Mouse (Mus musculus) heart, embryonic 16.5 days (tissue): ENCODE measurements around the gene Aebp2. TPM values are rescaled to one million over a fixed set of nuclear protein-coding genes. Genes with fewer than 3 reads are reported as not detected.
"Not testable (repeated sequence)": the region's sequence is repeated elsewhere in the genome, so short reads cannot be mapped to it uniquely, and the experiment has no call there.

Experiments
- ATAC-seq: fragments of 200-750 bp; cut with Nextera tagmentation; replicated peaks from 2 replicates; pipeline ENCODE4 v1.8.0; 2017; ENCODE audit warnings: moderate number of reproducible peaks; ENCODE audit not compliant: insufficient read depth, low FRiP score; ENCODE audit errors: extremely low read depth
- H3K27ac ChIP-seq: fragments of 300-500 bp; sonication (generic); 2 replicates; pipeline ENCODE4 v1.5.1; 2014; ENCODE audit warnings: mild to moderate bottlenecking, low read length, control low read depth, moderate library complexity
- H3K27me3 ChIP-seq: fragments of 300-500 bp; sonication (generic); 2 replicates; pipeline ENCODE4 v1.6.1; 2014; ENCODE audit warnings: low read length, mixed read lengths; ENCODE audit not compliant: control insufficient read depth, insufficient read depth
- H3K36me3 ChIP-seq: fragments of 300-500 bp; sonication (generic); 2 replicates; pipeline ENCODE4 v1.6.1; 2014; ENCODE audit not compliant: control insufficient read depth, insufficient read depth
- H3K4me1 ChIP-seq: fragments of 300-500 bp; sonication (generic); 2 replicates; pipeline ENCODE4 v1.6.1; 2014; ENCODE audit warnings: low read length, mixed read lengths; ENCODE audit not compliant: control insufficient read depth, insufficient read depth
- H3K4me2 ChIP-seq: fragments of 300-500 bp; sonication (generic); 2 replicates; pipeline ENCODE4 v1.6.1; 2014; ENCODE audit warnings: low read depth, mild to moderate bottlenecking, control low read depth, low read length
- H3K4me3 ChIP-seq: fragments of 300-500 bp; sonication (generic); 2 replicates; pipeline ENCODE4 v1.5.1; 2014; ENCODE audit warnings: mild to moderate bottlenecking, control low read depth, low read length
- H3K9ac ChIP-seq: fragments of 300-500 bp; sonication (generic); 2 replicates; pipeline ENCODE4 v1.6.1; 2014; ENCODE audit warnings: low read length, control low read depth
- H3K9me3 ChIP-seq: fragments of 300-500 bp; sonication (generic); replicated peaks from 2 replicates; pipeline ENCODE4 v1.6.1; 2016; ENCODE audit warnings: low read length; ENCODE audit not compliant: control insufficient read depth
- WGBS: fragments of 180-500 bp; shearing (Covaris S2); extraction: QIAGEN DNeasy Blood & Tissue Kit; methylation state at CpG from one replicate; pipeline ENCODE4 v1.1.7; 2014; 5-methylcytosine and 5-hydroxymethylcytosine counted together
- polyA plus RNA-seq: library from polyadenylated mRNA; unstranded; fragments of >200 nt; fragmentation: Nextera tagmentation; extraction: Ambion mirVana; gene quantifications from 2 replicates; pipeline ENCODE4 v1.2.1, GENCODE M21; 2015

Aebp2 gene
- polyA plus RNA-seq, 1 experiment from 2014 or later: 9.0 TPM

DNA sequence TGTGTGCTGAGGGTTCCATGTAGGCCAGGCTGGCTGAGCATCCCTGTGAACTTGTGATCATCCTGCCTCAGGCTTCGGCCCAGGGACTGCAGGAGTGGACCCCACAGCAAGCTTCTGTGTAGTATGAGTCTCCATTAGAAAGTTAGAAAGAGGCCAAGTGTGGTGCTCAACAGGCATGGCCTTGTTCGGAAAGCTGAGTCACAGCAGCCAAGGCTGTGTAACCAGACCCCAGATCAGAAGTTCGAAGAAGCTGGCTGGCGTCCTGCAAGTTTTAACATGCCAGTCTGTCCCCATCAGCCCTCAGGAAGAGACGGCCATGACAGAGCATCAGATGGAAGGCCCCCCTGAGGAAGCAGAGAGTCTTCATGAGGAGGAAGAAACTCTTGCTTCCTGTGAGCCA lies 31.1 kb upstream of the Aebp2 start:
- WGBS: 86% methylated on average over 5 of the region's 5 CpGs
- peaks cover 47% of the 10 kb centered on the region for H3K36me3 ChIP-seq
- H3K4me3 ChIP-seq: no peak overlapping the region

DNA sequence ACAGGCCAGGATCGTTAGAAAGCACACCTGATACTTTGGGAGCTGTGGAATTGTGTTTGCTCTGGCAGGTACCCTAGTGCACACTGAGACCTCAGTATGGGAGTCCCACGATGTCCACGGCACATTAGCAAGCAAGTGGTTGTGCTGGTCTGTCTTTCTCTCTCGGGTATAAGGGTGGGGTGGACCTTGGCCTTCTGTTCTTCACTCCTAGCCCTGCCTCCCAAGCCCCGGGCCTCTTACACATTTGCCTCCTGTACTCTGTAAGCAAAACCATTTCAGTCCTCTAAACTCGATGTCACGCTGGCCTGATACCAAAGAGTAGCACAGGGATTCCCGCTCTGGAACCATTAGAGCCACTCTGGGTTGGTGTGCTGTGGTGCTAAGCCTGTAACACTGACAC lies 29.8 kb upstream of the Aebp2 start:
- no peak overlapping the region for H3K4me2 ChIP-seq
- WGBS: 84% methylated on average over 8 of the region's 8 CpGs
- H3K27me3 ChIP-seq: no peaks in the 10 kb centered on the region
- no peaks in the 10 kb centered on the region for H3K4me1 ChIP-seq
- no peaks in the 10 kb centered on the region for H3K9me3 ChIP-seq
- ATAC-seq: no peak
- H3K36me3 ChIP-seq: peaks cover 42% of the 10 kb centered on the region
- H3K27ac ChIP-seq: no peak overlapping the region
- no peak overlapping the region for H3K9ac ChIP-seq
- H3K4me3 ChIP-seq: no peak overlapping the region

More for the DNA sequence above, 31.1 kb upstream of the Aebp2 start:
- H3K4me1 ChIP-seq: no peaks in the 10 kb centered on the region
- H3K9me3 ChIP-seq: no peaks in the 10 kb centered on the region
- no peak overlapping the region for H3K27ac ChIP-seq
- no peaks in the 10 kb centered on the region for H3K27me3 ChIP-seq
- no peak overlapping the region for H3K9ac ChIP-seq
- H3K4me2 ChIP-seq: no peak overlapping the region
- no peak for ATAC-seq

DNA sequence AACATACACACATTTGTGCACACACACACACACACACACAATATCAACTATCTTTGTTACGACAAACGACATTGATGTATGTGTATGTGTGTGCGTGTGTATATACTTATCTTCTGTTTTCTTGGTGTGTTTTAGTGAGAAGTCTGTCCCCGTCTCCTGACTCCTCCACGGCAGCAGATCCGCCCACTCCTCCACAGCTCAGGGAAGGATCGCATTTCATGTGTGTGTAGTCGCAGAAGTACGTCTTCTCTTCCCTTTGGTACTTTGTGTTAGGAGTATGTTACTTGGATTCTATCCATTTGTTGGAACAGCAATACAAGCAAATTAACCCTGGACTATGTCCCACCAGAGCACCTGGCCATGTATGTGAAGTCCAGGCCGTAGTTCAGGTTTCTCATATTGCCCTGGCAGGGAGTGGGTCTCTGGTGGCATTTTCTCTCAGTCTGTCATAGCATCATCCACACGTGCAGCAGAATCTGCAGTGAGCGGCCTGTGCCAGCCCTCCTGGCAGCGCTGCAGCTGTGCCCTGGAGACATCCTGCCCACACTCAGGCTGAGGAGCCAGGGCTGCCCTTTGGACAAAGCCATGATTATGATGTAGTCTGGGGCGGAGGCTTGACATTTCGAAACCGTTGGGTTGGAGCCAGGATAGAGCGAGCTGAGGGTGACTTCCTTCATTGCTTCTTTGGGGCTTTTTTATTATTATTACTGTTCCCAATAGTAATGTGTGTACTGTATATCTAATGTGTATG lies 28.9 kb upstream of the Aebp2 start:
- Histone ChIP-seq H3K36me3 (peaks cover 41% of the 10 kb centered on the region), H3K9me3 (no peaks in the 10 kb centered on the region), H3K4me3 (no peak overlapping the region), H3K27ac (no peak overlapping the region), H3K9ac (no peak overlapping the region), H3K27me3 (no peaks in the 10 kb centered on the region), H3K4me1 (no peaks in the 10 kb centered on the region), H3K4me2 (no peak overlapping the region)
- WGBS: 74% methylated on average over 17 of the region's 17 CpGs
- ATAC-seq: no peak

DNA sequence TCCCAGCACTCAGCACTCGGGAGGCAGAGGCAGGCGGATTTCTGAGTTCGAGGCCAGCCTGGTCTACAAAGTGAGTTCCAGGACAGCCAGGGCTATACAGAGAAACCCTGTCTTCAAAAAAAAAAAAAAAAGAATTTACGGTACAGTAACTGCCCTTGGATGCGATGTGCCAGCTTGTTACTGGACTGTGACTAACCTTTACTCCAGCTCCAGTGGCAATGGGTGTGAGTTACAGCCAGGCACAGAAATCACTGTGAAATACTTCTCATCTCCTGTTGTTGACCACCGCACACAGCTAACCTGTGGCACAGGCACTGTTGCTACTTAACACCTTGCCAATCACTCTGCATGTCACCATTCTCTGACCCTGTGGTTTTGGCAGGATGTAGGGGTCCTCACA lies 26.9 kb upstream of the Aebp2 start:
- not testable (repeated sequence) for H3K27ac ChIP-seq, ATAC-seq, H3K4me1 ChIP-seq, H3K4me3 ChIP-seq, H3K27me3 ChIP-seq, H3K9me3 ChIP-seq, H3K9ac ChIP-seq, H3K4me2 ChIP-seq
- 99% methylated on average over 6 of the region's 6 CpGs for WGBS
- peaks cover 34% of the 10 kb centered on the region for H3K36me3 ChIP-seq

DNA sequence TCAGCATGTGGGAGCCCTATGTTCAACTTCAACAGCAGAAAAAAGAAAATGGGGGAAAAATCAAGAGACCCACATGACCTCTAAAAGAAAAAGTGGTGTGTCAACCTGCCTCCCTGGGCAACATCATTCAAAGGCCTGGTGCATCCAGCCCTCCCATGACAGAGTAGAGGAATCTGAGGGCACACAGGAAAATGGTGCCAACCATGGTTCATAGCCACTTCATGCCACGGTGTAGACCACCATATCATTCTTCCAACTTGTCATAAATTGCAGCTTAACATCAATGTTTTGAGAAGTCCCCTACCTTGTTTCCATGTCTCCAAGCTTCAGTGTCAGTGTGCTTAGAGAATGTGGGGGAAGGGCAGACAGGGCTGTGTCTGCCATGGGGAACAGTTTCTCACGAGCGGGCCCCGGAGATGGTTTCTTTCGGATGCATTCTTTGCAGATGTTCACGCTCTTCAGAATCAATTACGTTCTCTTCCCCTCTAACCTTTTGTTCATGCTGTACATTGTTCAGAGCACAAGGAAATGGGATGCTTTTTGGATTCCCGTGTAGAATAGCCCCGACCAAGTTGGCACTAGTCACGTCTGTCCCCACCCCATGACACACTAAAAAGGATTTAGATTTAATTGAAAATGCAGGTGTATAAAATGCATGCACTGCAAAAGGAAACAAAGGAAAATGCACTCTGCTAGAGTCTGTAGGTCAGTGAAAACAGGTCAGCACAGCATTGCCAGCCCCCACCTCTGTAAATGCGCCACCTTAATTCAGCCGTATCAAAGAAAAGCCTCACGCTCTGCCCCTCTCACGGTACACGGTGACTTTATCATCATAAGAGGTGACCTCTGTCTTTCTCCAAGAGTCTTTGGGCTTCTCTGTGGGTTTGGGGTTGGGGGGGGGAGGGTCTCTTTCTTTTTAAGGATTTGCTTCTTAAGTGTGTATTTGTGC lies 24.8 kb upstream of the Aebp2 start:
- Histone ChIP-seq H3K9me3 (no peaks in the 10 kb centered on the region), H3K27me3 (no peaks in the 10 kb centered on the region), H3K36me3 (peaks cover 28% of the 10 kb centered on the region), H3K9ac (no peak overlapping the region), H3K4me3 (no peak overlapping the region), H3K4me2 (no peak overlapping the region), H3K27ac (no peak overlapping the region), H3K4me1 (no peaks in the 10 kb centered on the region)
- ATAC-seq: no peak
- WGBS: 89% methylated on average over 15 of the region's 15 CpGs

DNA sequence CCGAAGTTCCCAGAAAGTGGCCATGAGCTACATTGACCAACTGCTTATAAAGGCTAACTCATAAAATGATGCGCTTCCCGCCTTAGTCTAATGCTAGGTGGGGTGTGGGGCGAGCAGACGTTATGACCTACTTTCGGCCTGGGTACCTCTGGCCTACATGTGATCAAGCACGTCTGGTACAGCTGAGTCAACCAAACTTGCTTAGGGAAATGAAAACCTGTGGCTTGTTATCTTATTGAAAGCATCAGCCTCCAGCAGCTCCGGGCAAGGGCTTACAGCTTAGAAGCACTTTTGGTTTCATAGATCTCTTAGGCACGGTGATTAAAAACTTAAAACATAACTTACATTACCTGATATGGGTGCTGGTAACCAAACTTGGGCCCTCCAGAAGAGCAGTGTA lies 23.9 kb upstream of the Aebp2 start:
- peaks cover 23% of the 10 kb centered on the region for H3K36me3 ChIP-seq
- H3K4me2 ChIP-seq: no peak overlapping the region
- no peaks in the 10 kb centered on the region for H3K4me1 ChIP-seq
- WGBS: 91% methylated on average over 9 of the region's 9 CpGs
- H3K27ac ChIP-seq: no peak overlapping the region
- no peak overlapping the region for H3K4me3 ChIP-seq
- ATAC-seq: no peak
- no peaks in the 10 kb centered on the region for H3K9me3 ChIP-seq
- H3K27me3 ChIP-seq: no peaks in the 10 kb centered on the region
- H3K9ac ChIP-seq: no peak overlapping the region

DNA sequence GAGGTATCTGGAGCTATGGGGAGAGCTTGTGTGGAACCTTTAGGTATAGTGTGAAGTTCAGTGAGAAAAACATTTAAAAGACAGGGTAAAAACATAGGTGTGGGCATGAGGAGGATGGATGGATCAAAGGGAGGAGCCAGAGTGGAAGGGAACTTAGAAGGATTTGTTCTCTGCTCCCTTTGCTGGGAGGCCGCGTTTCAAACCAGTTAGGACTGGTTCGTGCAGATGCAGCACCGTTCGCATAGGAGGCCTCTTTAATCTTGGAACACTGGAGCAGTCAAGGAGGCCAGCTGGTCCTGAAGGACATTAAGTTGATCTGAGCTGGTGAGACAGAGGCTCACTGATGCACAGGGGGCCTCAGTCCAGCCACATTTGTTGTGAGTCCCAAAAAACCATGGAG lies 23.1 kb upstream of the Aebp2 start:
- Histone ChIP-seq H3K4me1 (no peaks in the 10 kb centered on the region), H3K4me3 (no peak overlapping the region), H3K27ac (no peak overlapping the region), H3K36me3 (peaks cover 17% of the 10 kb centered on the region), H3K9ac (no peak overlapping the region), H3K27me3 (no peaks in the 10 kb centered on the region), H3K9me3 (no peaks in the 10 kb centered on the region), H3K4me2 (no peak overlapping the region)
- WGBS: 86% methylated on average over 5 of the region's 5 CpGs
- no peak for ATAC-seq

DNA sequence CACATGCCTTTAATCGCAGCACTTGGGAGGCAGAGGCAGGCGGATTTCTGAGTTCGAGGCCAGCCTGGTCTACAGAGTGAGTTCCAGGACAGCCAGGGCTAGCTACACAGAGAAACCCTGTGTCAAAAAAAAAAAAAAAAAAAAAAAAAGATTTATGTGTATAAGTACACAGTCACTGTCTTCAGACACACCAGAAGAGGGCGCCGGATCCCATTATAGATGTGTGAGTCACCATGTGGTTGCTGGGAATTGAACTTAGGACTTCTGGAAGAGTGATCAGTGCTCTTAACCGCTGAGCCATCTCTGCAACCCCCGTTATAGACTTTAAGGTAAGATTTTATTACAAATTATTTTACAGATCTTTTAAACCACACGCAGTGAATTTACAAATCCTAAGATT lies 21.8 kb upstream of the Aebp2 start:
- not testable (repeated sequence) for H3K9me3 ChIP-seq, H3K4me1 ChIP-seq, H3K4me2 ChIP-seq, ATAC-seq, H3K9ac ChIP-seq, H3K4me3 ChIP-seq, H3K27me3 ChIP-seq, H3K27ac ChIP-seq
- WGBS: 90% methylated on average over 8 of the region's 8 CpGs
- H3K36me3 ChIP-seq: peaks cover 12% of the 10 kb centered on the region

DNA sequence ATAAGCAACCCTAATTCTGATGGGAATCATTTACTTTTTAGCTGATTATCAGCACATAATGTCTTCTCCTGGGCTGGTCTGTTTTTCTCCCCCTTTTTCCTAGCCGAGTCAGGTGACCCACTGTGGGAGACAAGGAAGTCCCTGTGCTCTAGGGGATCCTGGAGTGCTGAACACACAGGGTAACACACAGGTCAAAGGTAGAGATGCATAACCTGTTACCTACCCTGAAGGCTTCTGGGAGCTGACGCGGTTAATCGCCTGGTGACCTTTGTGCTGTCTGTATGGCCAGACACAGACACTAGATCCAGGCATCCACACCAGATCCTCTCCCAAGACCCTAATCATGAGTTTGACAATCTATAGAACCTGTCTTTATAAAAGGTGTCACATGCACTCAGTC lies 21.3 kb upstream of the Aebp2 start:
- no peak overlapping the region for H3K4me2 ChIP-seq
- no peaks in the 10 kb centered on the region for H3K27me3 ChIP-seq
- H3K4me3 ChIP-seq: no peak overlapping the region
- peaks cover 8% of the 10 kb centered on the region for H3K36me3 ChIP-seq
- 91% methylated on average over 4 of the region's 4 CpGs for WGBS
- no peak overlapping the region for H3K9ac ChIP-seq
- H3K27ac ChIP-seq: no peak overlapping the region
- ATAC-seq: no peak
- no peaks in the 10 kb centered on the region for H3K9me3 ChIP-seq
- H3K4me1 ChIP-seq: no peaks in the 10 kb centered on the region
